Mouse (Mus musculus): ENCODE measurements around the gene Uvssa.

Gene Uvssa

DNA sequence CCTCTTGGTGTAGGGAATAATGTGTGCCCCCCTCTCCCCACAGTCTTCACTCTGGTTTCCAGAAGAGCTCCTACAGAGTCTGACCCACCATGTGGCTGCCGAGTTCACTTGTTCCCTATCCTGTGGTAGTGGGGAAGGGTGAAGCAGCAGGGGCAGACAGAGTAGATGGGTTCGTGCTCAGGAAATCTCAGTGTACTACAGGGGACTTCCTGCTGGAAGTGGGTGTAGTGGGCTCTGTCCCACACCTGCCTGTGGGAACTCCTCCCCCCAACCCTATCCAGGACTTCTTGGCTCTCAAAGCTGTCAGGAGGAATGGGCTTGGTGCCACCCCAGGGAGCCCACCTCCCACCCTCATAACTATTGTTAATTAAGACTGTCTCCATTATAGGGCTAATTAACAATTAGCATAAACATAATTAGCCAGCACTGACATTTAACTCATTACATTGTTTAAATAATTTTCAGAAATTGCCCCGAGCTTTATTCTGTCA lies 79.8 kb downstream of the Uvssa start:
- DNase-seq = no peak

DNA sequence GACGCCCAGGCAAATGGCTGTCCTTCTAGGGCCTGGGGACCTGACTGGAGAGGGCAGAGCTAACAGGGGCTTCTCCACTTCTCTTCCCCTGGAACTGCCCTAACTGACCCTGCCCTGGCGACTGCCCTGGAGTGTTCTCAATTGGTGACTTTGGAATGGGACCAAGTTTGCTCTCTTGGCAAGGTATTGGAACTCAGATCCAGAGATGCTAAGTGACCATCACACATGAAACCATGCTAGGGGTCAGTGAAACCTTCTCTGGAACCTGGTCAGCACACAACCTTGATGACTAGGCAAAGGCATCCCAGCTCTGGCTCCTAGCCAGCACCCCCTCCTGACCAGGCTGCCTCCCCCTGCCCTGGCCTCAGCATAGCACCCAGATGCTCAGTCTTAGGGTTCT lies 80.8 kb downstream of the Uvssa start:
- no peak for DNase-seq

DNA sequence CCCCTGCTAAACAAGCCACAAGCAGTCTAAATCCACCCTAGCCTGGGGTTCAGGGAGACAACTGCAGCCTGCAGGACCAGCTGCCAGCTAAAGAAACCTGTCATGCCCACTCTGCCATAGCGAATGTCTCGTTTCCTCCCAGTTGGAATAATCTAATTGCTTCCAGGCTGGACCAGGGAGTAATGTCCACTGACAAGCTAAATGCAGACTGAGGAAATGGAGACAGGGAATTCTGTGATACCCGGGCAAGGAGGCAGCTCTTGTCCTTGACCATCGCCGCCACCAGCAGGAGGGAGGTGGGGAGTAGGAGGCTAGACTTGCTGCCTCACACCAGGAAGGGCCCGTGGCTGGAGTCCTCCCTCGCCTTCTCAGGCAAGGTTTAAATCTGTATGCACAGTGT lies 86.0 kb downstream of the Uvssa start:
- no peak for DNase-seq

DNA sequence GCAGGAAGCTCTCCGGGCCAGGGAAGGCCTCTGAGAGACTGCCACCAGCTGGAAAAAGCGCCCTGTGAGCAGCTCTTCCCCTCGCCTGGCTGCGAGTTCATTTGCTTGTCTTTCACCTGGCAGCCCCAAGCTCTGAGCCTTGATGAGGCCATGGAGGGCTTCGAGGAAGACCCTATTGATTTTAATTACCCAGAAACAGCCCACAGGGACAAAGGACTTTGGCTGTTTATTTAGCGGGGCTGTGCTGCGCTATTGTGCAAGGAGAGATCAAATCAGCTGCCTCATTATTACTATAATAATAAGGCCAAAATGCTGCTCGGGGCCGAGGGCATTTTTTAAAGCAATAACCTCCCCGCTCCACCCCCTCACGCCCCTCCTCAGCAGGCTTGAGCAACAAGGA lies 87.1 kb downstream of the Uvssa start:
- no peak for DNase-seq

Measured in cerebellum, postnatal 25 days (tissue).